Mouse (Mus musculus): ENCODE measurements at regions not wholly inside any gene's neighbourhood (a gene's known extent, or its start where the extent isn't known, plus 50 kb on each side); places are given as distances from the start of the nearest gene placed in this dataset.

GRCm38 (mm10) chr3:97509134-97509661 lies 87.4 kb upstream of the Olfr1402 start:
- in situ Hi-C loops (cut with MboI, MseI): loop anchor here in 1 of 2 experiments (25.0 kb wide), 2 partner anchors 1178 to 1828 kb away; no protein-coding TSS in a partner anchor

DNA sequence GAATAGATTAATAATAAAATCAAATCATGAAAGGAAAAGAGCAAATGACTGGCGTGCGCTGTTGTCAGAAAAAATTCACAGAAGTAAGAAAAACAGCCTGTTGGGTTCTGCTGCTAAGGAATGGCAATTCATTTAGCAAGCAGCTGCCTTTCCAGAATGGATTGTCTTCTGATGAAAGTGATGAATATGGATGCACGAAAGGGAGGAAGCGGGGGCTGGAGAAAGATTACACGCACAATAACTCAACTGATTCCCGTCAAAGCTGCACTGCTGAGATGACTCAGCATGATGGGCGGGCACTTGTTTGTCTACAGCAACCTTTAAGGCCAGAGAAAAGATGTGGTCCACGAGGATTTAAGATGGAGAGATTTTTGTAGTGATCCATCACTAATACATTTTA lies 85.4 kb upstream of the Olfr1402 start:
- in situ Hi-C loops (cut with MboI, MseI): loop anchor here in 1 of 2 experiments (25.0 kb wide), 2 partner anchors 1180 to 1830 kb away; no protein-coding TSS in a partner anchor

- in situ Hi-C loops (cut with MboI, MseI): no loop called here
Measured at GRCm38 (mm10) chr3:97491904-97492303, 70.1 kb upstream of the Olfr1402 start.

DNA sequence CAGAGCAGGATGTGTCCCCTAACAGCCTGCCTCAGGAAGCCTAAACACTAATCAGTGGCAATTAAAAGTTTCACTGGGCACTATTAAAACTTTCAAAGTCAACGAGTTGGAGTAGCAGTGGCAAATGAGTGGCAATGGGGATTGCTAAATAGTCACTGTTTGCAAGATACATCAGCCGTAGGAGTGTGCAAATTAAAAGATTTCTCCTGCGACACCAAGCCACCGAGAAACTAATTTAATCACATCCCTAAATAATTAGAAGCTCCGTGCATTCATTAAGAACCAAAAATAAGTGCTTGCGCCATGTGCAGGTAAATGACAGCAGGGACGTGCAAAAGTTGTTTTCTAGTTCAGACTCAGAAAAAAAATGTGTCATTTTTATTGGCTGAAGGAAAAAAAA lies 69.4 kb upstream of the Olfr1402 start:
- in situ Hi-C loops (cut with MboI, MseI): no loop called here

- in situ Hi-C loops (cut with MboI, MseI): loop anchor here in 1 of 2 experiments (10.0 kb wide), 1 partner anchor 495 kb away; no protein-coding TSS in a partner anchor
Measured at GRCm38 (mm10) chr3:97489336-97489735, 67.5 kb upstream of the Olfr1402 start.

All from T-helper 17 cell (primary cell).